Mouse (Mus musculus): Measurements from ENCODE around the gene Camta1.

The Camta1 gene

DNA sequence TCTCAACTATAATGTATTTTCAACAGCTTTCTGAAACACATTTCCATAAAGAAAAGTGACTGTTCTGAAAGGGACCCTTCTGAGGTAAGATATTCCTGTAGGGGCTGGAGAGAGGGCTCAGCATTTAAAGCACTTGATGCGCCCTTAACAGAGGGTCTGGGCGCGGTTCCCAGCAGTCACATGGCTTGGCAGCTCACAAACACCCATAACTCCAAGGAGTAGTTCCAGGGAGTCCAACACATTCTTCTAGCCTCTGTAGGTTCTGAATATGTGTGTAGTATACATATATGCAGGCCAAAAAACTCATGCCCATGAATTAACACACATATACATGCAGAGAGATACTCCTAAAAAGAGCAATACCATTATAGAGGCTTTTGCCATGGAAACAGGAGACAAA lies 333.9 kb downstream of the Camta1 start:
- no peak for DNase-seq (ENCODE audit: low read depth, low spot score)

DNA sequence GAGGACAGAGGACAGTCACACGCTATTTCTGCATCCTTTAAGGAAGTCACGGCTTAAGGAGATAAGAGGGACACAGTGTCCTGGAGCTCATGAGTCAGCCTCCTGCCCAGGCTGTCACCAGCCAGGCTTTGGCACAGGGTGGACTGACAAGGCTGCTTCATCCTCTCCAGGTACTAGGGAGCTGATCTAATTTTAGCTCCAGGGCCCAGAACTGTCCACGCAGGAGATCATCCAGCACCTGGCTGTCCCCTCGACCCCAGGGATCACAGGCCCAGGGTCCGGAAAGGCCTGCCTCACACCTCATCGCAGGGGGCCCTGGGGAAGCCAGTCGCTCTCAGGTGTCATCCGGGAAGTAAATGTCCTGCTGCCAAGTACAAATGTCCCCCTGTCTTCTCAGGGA lies 341.6 kb downstream of the Camta1 start:
- no peak for DNase-seq (ENCODE audit: low read depth, low spot score)

DNA sequence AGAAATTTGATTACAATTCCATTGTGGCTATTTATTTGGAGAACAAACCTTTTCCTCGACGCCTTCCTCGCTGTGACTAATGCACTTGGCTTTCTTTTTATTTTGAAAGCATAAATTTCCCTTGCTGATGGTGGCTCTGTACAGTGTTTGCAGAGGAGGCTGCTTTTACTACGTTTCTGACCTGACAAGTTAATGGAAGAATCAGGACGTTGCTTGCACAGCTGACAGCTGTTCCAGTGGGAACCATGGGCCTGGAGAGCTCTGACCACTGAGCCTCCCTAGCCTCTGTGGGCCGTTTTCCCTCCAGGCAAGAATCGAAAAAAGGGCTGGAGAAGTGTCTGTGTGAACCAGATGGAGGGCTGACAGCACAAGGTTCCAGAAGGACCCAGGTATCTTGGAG lies 342.7 kb downstream of the Camta1 start:
- no peak for DNase-seq (ENCODE audit: low read depth, low spot score)

DNA sequence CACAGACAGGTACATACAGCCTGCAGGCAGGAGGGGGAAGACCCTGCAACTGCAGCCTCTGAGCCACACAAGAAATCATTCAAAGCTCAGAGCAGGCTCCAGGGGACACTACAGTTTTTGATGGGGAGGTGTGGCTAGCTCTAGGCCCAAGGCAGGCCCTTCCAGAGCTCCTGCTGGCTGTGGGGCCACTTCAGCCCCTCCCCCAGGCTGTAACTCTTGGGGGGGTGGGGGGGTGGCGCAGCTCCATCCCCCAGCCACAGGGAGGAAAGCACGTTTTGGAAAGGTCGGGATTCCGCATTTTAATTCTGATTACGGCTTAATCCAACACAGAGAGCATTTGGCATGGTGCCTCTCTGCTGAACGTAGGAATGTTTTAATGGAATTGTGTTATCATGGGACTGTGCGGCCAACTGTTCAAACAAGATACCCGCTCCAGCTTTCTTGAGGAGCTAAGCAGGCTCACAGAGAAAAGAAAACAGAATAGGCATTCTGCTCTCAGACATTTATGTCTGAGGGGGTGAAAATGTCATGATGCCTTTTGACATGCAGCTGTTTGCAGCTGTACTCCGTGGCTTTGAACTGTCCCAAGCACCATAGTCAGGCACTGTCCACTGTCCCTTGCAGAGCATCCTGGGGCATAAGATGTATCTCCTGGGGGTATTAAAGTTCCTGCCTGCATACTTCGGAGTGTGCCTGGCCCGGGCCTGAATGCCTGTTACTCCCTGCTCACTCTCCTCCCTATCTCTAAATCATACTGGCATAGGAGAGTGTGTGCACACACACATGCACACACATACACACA lies 344.5 kb downstream of the Camta1 start:
- DNase-seq (ENCODE audit: low read depth, low spot score): no peak

DNA sequence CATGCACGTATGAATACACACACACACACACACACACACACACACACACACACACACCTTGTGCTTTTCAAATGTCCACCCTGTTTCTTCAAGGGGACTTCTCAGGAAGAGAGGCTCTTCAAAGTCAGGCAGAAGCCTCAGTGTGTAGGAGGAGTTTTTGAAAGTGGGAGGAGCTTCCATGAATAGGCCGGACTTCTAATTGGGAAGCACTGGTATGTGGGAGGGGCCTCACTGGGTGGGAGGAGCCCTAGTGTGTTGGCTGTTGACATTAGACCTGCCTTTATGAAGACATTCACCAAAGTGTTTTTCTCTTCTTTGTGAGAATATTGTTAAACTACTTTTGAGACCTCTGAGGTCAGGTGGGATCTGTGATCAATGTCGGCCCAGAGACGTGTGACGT lies 346.4 kb downstream of the Camta1 start:
- peak; percentile 79 for DNase-seq (ENCODE audit: low read depth, low spot score)

DNA sequence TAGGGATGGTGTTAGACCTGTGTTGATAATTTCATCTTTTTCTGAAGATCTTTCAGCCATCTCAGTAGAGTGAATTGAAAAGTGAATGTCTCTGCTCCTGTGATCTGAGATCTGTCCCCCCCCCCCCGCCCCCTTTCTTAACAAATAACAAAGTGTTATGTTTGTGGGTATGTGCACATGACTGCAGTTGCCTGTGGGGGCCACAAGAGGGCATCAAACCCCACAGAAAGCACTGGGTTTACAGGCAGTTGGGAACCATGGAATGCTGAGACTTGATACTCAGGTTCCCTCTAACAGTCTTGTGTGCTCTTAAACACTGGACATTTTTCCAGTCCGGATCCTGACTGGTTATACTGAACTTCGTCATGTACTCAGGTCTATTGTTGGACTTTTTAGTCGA lies 350.6 kb downstream of the Camta1 start:
- peak; percentile 57 for DNase-seq (ENCODE audit: low read depth, low spot score)

DNA sequence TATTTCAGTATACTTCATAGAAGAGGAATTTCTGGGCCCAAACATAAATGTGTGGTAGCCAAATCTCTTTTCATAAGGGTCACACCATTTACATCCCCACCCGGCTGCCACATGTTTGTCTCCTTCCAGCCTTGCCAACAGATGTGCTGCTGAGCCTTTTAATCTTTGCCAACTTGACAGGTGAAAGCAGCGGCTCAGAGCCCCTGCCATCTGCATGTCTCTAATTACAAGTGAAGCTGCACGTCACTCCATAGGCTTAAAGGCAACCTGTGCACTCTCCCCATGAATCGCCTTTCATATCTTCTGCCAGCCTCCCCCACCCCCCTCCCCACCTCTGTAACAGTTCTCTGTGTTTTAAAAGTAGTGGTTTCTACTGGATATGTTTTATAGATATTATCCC lies 351.3 kb downstream of the Camta1 start:
- no peak for DNase-seq (ENCODE audit: low read depth, low spot score)

DNA sequence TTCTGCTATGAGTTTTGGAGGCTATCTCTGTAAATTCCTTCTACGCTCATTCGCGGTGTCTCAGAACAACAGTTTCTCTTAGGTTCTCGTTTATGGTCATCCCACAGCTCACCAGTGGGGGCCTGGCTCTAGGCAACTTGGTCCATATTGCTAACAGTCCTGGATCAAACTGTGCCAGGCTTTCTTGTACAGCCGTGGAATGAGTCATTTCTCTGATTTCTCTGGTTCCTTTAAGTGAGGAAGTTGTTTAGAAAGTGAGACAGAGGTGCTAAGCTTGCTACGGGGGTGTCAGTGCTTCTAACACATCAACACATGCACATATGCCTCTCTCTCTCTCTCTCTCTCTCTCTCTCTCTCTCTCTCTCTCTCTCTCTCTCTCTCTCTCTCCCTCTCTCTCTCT lies 355.0 kb downstream of the Camta1 start:
- DNase-seq (ENCODE audit: low read depth, low spot score): no peak

DNA sequence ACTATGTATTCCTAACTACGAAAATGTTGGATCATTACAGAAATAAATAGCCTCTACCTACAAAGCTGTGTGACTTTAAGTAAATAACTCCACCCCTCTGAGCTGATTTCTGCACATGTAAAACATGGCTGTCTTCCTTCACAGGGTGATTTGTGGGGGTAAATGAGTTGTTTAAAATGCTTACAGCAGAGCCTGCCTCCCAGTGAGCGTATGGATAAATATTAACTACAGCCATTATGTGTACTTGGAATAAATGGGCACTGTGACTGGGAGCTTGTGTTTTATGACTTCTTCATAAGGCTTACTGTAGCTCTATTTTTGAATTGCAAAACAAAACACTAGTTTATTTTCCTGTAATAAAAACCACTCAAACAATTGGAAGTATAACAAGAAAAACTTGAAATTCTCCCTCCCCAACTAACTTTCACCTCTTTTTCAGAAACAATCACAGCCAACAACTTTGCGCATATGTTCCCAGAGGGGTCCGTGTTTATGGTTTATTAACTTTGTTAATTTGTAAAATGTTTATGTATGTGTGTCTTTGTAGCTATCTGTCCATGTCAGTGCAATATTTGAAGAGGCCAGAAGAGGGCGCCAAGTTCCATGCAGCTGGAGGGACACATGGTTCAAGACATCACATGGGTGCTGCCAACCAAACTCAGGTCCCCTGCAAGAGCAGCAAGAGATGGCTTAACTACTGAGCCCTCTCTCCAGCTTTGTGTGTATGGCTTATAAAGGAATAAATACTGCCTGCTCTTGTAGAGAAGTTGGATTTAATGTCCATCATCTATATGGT lies 363.0 kb downstream of the Camta1 start:
- peak; percentile 47 for DNase-seq (ENCODE audit: low read depth, low spot score)

DNA sequence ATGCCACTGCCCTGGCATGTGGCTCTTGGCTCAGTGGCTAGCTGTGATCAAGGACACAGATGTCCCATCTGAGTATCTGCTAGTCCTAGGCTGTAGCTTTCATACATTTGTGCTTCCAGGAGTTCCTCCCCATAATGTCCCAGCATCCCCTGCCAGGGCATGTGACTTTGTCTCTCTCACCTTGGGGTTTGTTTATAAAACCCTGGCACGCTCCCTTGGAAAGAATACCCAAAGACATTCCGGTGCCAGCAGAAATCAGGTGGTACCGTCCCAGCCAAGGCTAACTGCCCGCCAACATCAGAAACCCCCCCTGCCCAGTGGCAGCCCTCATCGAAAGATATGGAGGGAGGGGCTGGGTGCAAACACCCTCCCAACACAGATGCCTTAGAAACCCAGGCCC lies 365.1 kb downstream of the Camta1 start:
- no peak for DNase-seq (ENCODE audit: low read depth, low spot score)

DNA sequence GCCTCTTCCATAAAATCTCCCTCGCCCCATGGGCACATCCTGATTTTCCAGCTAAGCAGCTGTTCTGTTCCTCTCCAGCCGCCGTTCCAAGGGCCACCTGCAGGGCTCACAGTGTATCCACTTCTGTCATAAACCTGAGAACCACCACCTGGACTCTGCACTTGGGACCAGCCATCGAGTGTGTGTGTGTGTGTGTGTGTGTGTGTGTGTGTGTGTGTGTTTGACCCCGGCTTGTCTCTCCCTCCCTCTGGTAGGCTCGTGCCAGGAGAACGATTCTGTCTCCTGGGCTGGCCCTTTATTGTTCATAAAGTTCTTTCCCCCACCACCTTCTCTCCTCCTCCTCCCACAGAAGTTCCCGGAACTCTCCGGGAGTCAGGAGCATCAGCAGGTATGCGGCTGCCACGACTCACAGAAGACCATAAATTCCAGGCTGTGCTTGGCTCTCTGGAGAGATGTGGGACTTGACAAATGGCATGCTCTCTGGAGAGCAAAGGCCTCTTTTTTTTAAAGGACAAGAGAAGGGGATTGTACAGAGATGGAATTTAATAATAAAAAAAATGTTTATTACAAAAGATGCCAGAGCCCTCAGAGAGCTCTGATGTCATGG lies 366.3 kb downstream of the Camta1 start:
- peak; percentile 9 for DNase-seq (ENCODE audit: low read depth, low spot score)

DNA sequence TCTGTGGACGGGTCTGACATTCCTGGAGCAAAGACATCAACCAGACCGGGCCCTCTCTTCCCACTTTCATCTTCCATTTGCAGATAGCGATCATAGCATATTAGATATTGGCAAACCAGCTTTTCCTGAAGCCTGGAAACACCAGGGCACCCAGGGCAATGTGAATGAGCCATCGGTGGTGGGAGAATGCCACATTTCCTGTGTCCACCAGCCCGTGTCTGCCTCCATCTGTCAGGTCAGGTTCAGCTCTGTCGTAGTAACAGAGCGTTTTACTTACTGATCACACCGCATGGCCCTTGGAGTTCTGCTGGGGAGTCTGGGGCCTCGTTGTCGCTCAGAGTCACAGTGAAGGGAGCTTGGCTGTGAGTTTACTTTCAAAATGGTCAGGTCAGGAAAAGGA lies 368.9 kb downstream of the Camta1 start:
- DNase-seq (ENCODE audit: low read depth, low spot score): no peak

DNA sequence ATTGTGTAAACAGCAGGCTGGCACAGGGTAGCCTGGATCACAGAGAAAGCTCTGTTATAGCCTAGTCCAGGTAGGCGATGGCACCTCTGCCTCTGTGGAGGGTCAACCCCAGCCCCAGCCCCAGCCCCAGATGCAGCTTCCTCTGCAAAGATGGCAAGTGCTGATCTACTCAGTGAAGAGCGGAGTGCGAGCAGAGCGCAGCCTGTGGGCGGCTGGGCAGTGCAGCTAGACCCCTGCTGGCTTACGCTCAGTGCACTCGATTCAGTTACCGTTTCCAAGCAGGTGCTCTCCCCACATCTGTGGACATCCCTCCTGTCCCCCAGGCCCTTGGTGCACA lies 377.7 kb downstream of the Camta1 start:
- no peak for DNase-seq (ENCODE audit: low read depth, low spot score)

DNA sequence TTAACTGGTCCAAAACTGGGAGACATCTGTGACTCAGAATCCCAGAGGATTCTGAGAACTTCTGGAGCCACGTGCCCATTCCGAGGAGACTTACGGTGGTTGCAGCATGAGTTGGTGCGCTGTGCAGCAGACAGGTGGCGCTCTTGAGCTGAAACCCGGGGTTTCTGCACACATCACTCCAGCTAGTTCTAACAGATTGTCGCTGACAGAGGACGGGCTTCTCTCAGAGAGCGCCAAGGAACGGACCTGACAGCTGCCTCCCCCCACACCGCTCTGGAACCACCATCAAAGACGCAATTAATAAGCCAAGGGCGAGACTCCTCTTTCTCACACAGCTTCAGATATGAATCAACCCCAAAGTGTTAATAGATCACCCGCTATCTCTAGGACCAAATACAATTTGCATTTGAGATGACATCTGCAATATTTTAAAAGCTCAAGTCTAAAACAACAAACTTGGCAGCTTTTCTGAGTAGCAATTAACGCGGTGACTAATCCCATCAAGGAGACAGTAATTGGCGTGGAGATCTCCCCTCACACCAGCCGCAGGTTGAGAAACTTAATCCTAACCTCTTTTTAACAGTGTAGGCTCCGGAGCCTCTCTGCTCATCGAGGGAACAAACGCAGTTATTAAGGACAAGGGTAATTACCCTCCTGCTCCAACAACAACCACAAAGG lies 378.2 kb downstream of the Camta1 start:
- peak; percentile 81 for DNase-seq (ENCODE audit: low read depth, low spot score)

DNA sequence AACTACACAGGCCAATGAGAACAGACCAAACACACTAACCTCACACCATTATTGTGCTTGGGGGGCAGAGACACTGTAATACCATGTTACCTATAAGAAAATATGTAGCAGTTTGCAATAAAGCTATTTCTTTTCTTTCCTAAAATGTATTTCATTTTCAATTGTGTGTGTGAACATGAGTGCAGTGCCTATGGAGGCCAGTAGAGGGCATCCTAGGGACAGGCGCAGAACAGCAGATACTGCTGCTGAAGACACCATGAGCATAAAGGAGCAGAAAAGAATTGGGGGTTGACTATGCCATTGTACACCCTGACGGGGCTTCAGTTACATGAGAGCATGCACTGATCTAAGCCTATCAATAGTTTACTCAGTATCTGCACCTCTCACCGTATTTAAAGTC lies 380.7 kb downstream of the Camta1 start:
- DNase-seq (ENCODE audit: low read depth, low spot score): no peak

DNA sequence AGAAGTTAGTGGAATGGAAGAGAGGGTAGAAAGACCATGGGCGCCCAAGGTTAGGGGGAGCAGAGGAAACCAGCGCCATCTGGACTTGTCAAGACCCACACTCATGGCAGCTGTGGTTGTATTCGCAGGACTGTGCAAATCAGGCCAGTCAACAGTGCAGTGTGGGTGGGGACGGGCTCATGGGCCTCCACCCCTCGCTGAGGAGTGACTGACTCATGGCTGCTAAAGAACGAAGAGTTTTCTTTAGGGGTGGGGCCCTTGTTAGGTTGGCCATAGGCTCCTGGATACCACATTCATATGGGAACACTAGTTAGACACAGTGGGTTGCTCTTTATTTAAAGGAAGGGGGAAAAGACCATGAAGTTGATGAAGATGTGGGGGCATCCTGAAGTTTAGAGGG lies 383.7 kb downstream of the Camta1 start:
- DNase-seq (ENCODE audit: low read depth, low spot score): no peak

DNA sequence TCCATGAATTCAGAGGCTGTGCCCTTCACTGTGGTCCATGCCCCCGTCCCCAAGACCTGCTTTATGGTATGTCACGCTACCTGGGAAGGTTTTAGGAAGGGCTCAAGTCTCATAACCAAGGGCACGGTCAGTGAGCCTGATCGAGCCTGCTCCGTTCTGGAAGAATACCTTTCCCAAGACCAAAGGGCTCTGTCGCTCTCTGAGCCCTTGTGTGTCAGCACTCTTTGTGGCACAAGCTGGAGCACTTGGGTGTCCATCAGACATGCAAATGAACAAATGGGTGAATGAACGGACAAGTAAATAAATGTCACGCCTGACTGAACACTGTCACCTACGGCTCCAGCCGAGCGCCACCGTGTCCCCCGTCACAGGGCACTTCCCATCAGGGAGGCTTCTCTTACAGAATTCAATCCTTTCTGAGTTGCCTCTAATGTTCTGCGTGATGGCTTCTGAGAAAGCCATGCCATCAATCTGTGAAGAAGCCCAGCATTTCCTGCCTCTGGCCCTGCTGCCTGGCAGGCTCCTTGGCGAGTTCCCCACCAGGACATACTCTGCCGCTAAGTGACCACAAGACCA lies 386.7 kb downstream of the Camta1 start:
- no peak for DNase-seq (ENCODE audit: low read depth, low spot score)

DNA sequence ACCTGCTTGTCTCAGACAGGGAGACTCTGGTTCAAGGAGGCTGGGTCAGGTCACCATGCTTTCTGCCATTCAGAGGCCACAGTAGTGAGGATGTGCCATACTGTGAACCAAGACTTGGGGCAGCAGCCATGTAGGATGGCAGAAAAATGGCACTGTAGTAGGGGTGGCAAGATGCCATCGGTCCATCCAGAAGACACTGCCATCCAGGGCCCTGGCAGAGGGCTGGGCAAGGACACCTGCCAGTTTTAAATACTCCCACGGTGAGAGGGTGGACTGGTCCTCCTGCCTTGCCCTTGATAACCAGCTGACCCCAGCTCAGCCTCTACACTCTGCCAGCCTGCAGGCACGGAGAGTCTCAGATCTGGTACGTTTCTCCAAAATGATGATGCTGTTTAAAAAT lies 389.8 kb downstream of the Camta1 start:
- no peak for DNase-seq (ENCODE audit: low read depth, low spot score)

DNA sequence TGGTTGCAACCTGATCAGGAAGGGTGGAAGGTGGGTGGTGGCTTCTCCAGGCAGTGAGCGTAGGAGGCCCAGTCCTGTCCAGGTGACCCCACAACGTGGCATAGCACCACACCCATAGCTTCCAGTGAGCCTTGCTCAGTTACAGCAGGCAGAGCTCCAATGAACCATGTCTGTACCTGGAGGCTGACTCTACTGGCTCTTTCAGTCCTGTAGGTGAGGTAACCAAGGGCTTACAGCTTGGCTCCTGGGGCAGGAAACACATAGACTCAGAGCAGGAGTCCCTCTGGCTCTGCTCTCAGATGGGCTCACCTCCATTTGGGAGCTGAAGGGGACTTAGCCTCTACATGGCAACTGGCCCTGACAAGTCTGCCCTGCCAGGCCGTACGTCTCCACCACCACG lies 393.3 kb downstream of the Camta1 start:
- no peak for DNase-seq (ENCODE audit: low read depth, low spot score)

DNA sequence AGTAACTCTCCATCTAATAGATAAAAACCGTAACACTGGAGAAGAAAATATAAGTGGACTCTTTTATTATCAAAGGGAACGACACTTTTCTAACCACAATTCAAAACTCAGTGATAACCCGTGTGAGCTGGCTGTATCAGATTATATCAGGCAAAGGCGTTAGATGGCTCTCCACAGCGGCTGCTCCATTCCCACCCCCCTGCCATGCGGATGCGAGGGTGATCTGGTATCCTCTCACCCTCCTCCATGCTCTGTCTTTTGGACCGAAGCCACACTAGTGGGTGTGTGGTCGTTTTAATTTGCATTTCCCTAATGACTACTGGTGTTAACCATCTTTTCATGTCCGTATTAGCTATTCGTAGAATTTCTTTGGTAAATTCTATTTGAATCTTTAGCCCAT lies 403.0 kb downstream of the Camta1 start:
- DNase-seq (ENCODE audit: low read depth, low spot score): no peak

DNA sequence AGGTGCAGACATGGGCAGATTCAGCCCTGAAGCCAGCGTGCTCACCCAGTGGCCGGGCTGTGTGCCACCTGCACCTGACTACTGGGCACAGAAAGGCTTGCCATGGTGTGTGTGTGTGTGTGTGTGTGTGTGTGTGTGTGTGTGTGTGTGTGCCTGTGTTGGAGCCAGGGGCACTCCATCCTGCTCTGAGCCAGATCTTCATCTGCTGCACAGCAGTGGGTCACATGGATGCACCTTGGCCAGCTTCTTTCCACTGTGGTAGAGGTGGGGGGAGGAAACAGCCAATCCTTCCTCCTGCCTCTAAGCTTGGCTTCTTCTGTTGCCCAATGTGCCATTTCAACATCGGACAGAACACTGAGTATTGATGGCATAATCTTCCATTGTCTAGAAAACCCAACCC lies 407.1 kb downstream of the Camta1 start:
- no peak for DNase-seq (ENCODE audit: low read depth, low spot score)

DNA sequence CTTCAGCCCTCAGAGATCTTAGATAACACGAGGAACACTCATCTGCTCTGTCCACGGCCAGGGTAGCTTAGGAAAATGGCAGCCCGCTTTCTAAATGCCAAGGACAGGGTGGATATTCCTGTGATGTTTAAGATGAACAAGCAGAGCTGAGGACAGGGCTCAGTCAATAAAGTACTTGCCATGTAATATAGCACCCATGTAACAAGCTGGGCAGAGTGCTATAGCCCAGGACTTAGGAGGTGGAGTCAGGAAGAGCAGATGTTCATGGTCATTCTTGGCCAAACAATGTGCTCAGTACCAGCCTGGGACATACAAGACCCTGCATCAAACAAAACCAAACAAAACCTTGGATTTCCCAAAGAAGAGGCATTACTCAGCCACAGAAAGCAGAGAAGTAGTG lies 407.6 kb downstream of the Camta1 start:
- no peak for DNase-seq (ENCODE audit: low read depth, low spot score)

Data from ZHBTc4 (cell line).